Mouse (Mus musculus) left cerebral cortex, adult 9 months (tissue): ENCODE data around the gene Ncoa3.
A peak's percentile ranks its signal among the peaks of the same experiment; 100 is the strongest.
"Not testable (repeated sequence)": the region's sequence is repeated elsewhere in the genome, so short reads cannot be mapped to it uniquely, and the experiment has no call there.

ENCODE experiments used
- DNase-seq, 2 experiments: peaks; one replicate each; pipeline ENCODE4 v3.0.0; 2022; ENCODE audit warnings: low spot score in 2 of 2

Ncoa3 gene

GRCm38 (mm10) chr2:165992270-165993172, at the start of gene Ncoa3:
Gene Ncoa3, plus strand, starts transcription at chr2:165992636.
- peak; percentile 71 to 88 for DNase-seq

GRCm38 (mm10) chr2:165943113-165943512, 49.3 kb upstream of the Ncoa3 start:
- DNase-seq = no peak

GRCm38 (mm10) chr2:165944576-165945351, 47.7 kb upstream of the Ncoa3 start:
- no peak for DNase-seq

- DNase-seq = no peak
These were observed 46.3 kb upstream of the Ncoa3 start for GRCm38 (mm10) chr2:165946046-165946564.

GRCm38 (mm10) chr2:165948007-165948406, 44.4 kb upstream of the Ncoa3 start:
- no peak for DNase-seq

- DNase-seq = not testable (repeated sequence)
These were observed 43.7 kb upstream of the Ncoa3 start for GRCm38 (mm10) chr2:165948785-165949184.

GRCm38 (mm10) chr2:165949719-165950118, 42.7 kb upstream of the Ncoa3 start:
- peak in 1 of 2 experiments; percentile 19 for DNase-seq

GRCm38 (mm10) chr2:165951432-165952068, 40.9 kb upstream of the Ncoa3 start:
- DNase-seq = peak in 1 of 2 experiments; percentile 7

GRCm38 (mm10) chr2:165954872-165955271, 37.6 kb upstream of the Ncoa3 start:
- DNase-seq = no peak

- DNase-seq = no peak
These were observed 37.0 kb upstream of the Ncoa3 start for GRCm38 (mm10) chr2:165955386-165955785.

GRCm38 (mm10) chr2:165956096-165956740, 36.2 kb upstream of the Ncoa3 start:
- no peak for DNase-seq

GRCm38 (mm10) chr2:165957257-165957828, 35.1 kb upstream of the Ncoa3 start:
- DNase-seq = no peak

- DNase-seq = no peak
These were observed 33.9 kb upstream of the Ncoa3 start for GRCm38 (mm10) chr2:165958556-165958955.

- DNase-seq = no peak
These were observed 31.7 kb upstream of the Ncoa3 start for GRCm38 (mm10) chr2:165960695-165961094.

- no peak for DNase-seq
These were observed 29.6 kb upstream of the Ncoa3 start for GRCm38 (mm10) chr2:165962824-165963223.

- no peak for DNase-seq
These were observed 28.3 kb upstream of the Ncoa3 start for GRCm38 (mm10) chr2:165964121-165964520.

- DNase-seq = no peak
These were observed 25.4 kb upstream of the Ncoa3 start for GRCm38 (mm10) chr2:165967076-165967475.

- DNase-seq = no peak
These were observed 24.4 kb upstream of the Ncoa3 start for GRCm38 (mm10) chr2:165967823-165968555.

GRCm38 (mm10) chr2:165968876-165969275, 23.6 kb upstream of the Ncoa3 start:
- no peak for DNase-seq

- DNase-seq = no peak
These were observed 23.0 kb upstream of the Ncoa3 start for GRCm38 (mm10) chr2:165969391-165969790.
